Mouse (Mus musculus) small intestine, adult 2 months (tissue): ENCODE results near the gene Pck1. TPM values are rescaled to one million over a fixed set of nuclear protein-coding genes. Genes with fewer than 3 reads are reported as not detected.

ENCODE experiments used
- H3K27ac ChIP-seq: fragments of 200-500 bp; 2 replicates; pipeline ENCODE4 v1.5.1; 2012; ENCODE audit warnings: low read depth, low read length, control low read depth, inconsistent platforms; ENCODE audit not compliant: insufficient read depth
- H3K27me3 ChIP-seq: fragments of 200-500 bp; 2 replicates; pipeline ENCODE4 v1.6.1; 2012; ENCODE audit warnings: mild to moderate bottlenecking, moderate library complexity, low read length, inconsistent platforms; ENCODE audit not compliant: control insufficient read depth, insufficient read depth
- H3K36me3 ChIP-seq: fragments of 200-500 bp; 2 replicates; pipeline ENCODE4 v1.6.1; 2012; ENCODE audit warnings: mild to moderate bottlenecking, low read length, control low read depth, inconsistent platforms; ENCODE audit not compliant: control insufficient read depth, insufficient read depth
- H3K4me1 ChIP-seq: fragments of 200-500 bp; 2 replicates; pipeline ENCODE4 v1.6.1; 2012; ENCODE audit warnings: low read length, inconsistent platforms, mixed read lengths; ENCODE audit not compliant: control insufficient read depth, insufficient read depth, insufficient read length
- H3K4me3 ChIP-seq: fragments of 200-500 bp; 2 replicates; pipeline ENCODE4 v1.5.1; 2012; ENCODE audit warnings: low read depth, mild to moderate bottlenecking, control low read depth, inconsistent platforms, low read length, moderate library complexity
- CTCF ChIP-seq: fragments of 200-500 bp; IDR thresholded peaks from 2 replicates; pipeline ENCODE4 v1.5.1; 2012; ENCODE audit warnings: low read depth, mild to moderate bottlenecking, control low read depth, inconsistent platforms, low read length, moderate library complexity, mixed read lengths; ENCODE audit not compliant: insufficient replicate concordance, insufficient read length; ENCODE audit errors: extremely low read depth
- POLR2A ChIP-seq: fragments of 200-500 bp; IDR thresholded peaks from 2 replicates; pipeline ENCODE4 v1.6.1; 2012; ENCODE audit warnings: low read depth, mild to moderate bottlenecking, control low read depth, inconsistent platforms, low read length, moderate library complexity
- WGBS: fragments of 180-500 bp; shearing (Covaris S2); methylation state at CpG from one replicate; pipeline ENCODE4 v1.1.7; 2018; 5-methylcytosine and 5-hydroxymethylcytosine counted together
- polyA plus RNA-seq: library from polyadenylated mRNA; depleted of rRNA; stranded (reverse); fragments of >200 nt; gene quantifications from 2 replicates; pipeline ENCODE4 v1.2.3, GENCODE M21; 2012

Pck1 gene
- polyA plus RNA-seq, 1 experiment = 46.3 TPM

GRCm38 (mm10) chr2:173173008-173173407, 20.2 kb downstream of the Pck1 start:
- no peak overlapping the region for H3K27ac ChIP-seq
- WGBS = 58% methylated on average over 2 of the region's 2 CpGs

GRCm38 (mm10) chr2:173173521-173174511, 21.0 kb downstream of the Pck1 start:
- TF ChIP-seq POLR2A = no peak
- TF ChIP-seq CTCF = no peak
- no peaks in the 10 kb centered on the region for H3K27me3 ChIP-seq
- H3K4me3 ChIP-seq = no peak overlapping the region
- H3K27ac ChIP-seq = peak overlapping the region; percentile 37
- peaks cover 11% of the 10 kb centered on the region; the same call in 1 of the 2 replicates for H3K4me1 ChIP-seq
- WGBS = 51% methylated on average over 22 of the region's 22 CpGs
- no peaks in the 10 kb centered on the region for H3K36me3 ChIP-seq

More at GRCm38 (mm10) chr2:173173008-173173407, 20.2 kb downstream of the Pck1 start:
- H3K36me3 ChIP-seq = no peaks in the 10 kb centered on the region
- TF ChIP-seq POLR2A (no peak), CTCF (no peak)
- H3K27me3 ChIP-seq = no peaks in the 10 kb centered on the region
- no peak overlapping the region for H3K4me3 ChIP-seq
- peaks cover 11% of the 10 kb centered on the region; the same call in 1 of the 2 replicates for H3K4me1 ChIP-seq

- TF ChIP-seq POLR2A (no peak), CTCF (no peak)
- H3K27me3 ChIP-seq = no peaks in the 10 kb centered on the region
- no peak overlapping the region for H3K4me3 ChIP-seq
- no peak overlapping the region for H3K27ac ChIP-seq
- peaks cover 11% of the 10 kb centered on the region; the same call in 1 of the 2 replicates for H3K4me1 ChIP-seq
- H3K36me3 ChIP-seq = no peaks in the 10 kb centered on the region
- WGBS = 61% methylated on average over 1 of the region's 1 CpGs
These were observed 21.7 kb downstream of the Pck1 start for GRCm38 (mm10) chr2:173174569-173174968.

GRCm38 (mm10) chr2:173175703-173176102, 22.9 kb downstream of the Pck1 start:
- no peaks in the 10 kb centered on the region for H3K27me3 ChIP-seq
- H3K4me3 ChIP-seq = no peak overlapping the region
- H3K27ac ChIP-seq = no peak overlapping the region
- WGBS = 91% methylated on average over 5 of the region's 5 CpGs
- H3K4me1 ChIP-seq = peaks cover 5% of the 10 kb centered on the region; the same call in 1 of the 2 replicates
- TF ChIP-seq POLR2A (no peak), CTCF (no peak; the same call in 1 of the 2 replicates)
- no peaks in the 10 kb centered on the region for H3K36me3 ChIP-seq

GRCm38 (mm10) chr2:173177481-173177880, 24.6 kb downstream of the Pck1 start:
- Histone ChIP-seq H3K27ac (no peak overlapping the region), H3K27me3 (no peaks in the 10 kb centered on the region), H3K36me3 (no peaks in the 10 kb centered on the region), H3K4me3 (no peak overlapping the region), H3K4me1 (no peaks in the 10 kb centered on the region)
- WGBS = 72% methylated on average over 5 of the region's 5 CpGs
- TF ChIP-seq CTCF (no peak), POLR2A (no peak)

GRCm38 (mm10) chr2:173177951-173178350, 25.1 kb downstream of the Pck1 start:
- Histone ChIP-seq H3K27ac (no peak overlapping the region), H3K4me3 (no peak overlapping the region), H3K4me1 (no peaks in the 10 kb centered on the region), H3K27me3 (no peaks in the 10 kb centered on the region), H3K36me3 (no peaks in the 10 kb centered on the region)
- WGBS = 74% methylated on average over 8 of the region's 8 CpGs
- TF ChIP-seq CTCF = no peak
- no peak for TF ChIP-seq POLR2A

GRCm38 (mm10) chr2:173179046-173179445, 26.2 kb downstream of the Pck1 start:
- Histone ChIP-seq H3K27me3 (no peaks in the 10 kb centered on the region), H3K4me3 (no peak overlapping the region), H3K36me3 (no peaks in the 10 kb centered on the region), H3K27ac (no peak overlapping the region), H3K4me1 (no peaks in the 10 kb centered on the region)
- TF ChIP-seq CTCF (no peak), POLR2A (no peak)
- WGBS = 86% methylated on average over 7 of the region's 7 CpGs
